Mouse (Mus musculus) midbrain, embryonic 11.5 days (tissue): Measurements from ENCODE around the gene Nradd. TPM values are rescaled to one million over a fixed set of nuclear protein-coding genes. Genes with fewer than 3 reads are reported as not detected.

Experiments used
- ATAC-seq: fragments of 200-750 bp; cut with Nextera tagmentation; 2 replicates; pipeline ENCODE4 v1.8.0; 2017; ENCODE audit warnings: moderate TSS enrichment, moderate library complexity; ENCODE audit not compliant: low FRiP score
- DNase-seq: peaks from one replicate; pipeline ENCODE4 v3.0.0; 2015; ENCODE audit warnings: low spot score; ENCODE audit errors: missing footprints
- H3K27ac ChIP-seq: fragments of 300-500 bp; sonication (generic); 2 replicates; pipeline ENCODE4 v1.5.1; 2014; ENCODE audit warnings: low read depth, low read length
- H3K27me3 ChIP-seq: fragments of 300-500 bp; sonication (generic); 2 replicates; pipeline ENCODE4 v1.6.1; 2014; ENCODE audit warnings: mild to moderate bottlenecking, low read length, moderate library complexity, mixed read lengths; ENCODE audit not compliant: control insufficient read depth, insufficient read depth
- H3K36me3 ChIP-seq: fragments of 300-500 bp; sonication (generic); 2 replicates; pipeline ENCODE4 v1.6.1; 2014; ENCODE audit warnings: mild to moderate bottlenecking, low read length, moderate library complexity, mixed read lengths; ENCODE audit not compliant: control insufficient read depth, insufficient read depth
- H3K4me1 ChIP-seq: fragments of 300-500 bp; sonication (generic); 2 replicates; pipeline ENCODE4 v1.6.1; 2014; ENCODE audit warnings: low read length; ENCODE audit not compliant: control insufficient read depth, insufficient read depth
- H3K4me2 ChIP-seq: fragments of 300-500 bp; sonication (generic); 2 replicates; pipeline ENCODE4 v1.6.1; 2014; ENCODE audit warnings: mild to moderate bottlenecking, moderate library complexity
- H3K4me3 ChIP-seq: fragments of 300-500 bp; sonication (generic); 2 replicates; pipeline ENCODE4 v1.5.1; 2014; ENCODE audit warnings: low read depth, low read length
- H3K9ac ChIP-seq: fragments of 300-500 bp; sonication (generic); 2 replicates; pipeline ENCODE4 v1.6.1; 2014; ENCODE audit warnings: low read length
- H3K9me3 ChIP-seq: fragments of 300-500 bp; sonication (generic); 2 replicates; pipeline ENCODE4 v1.6.1; 2016; ENCODE audit warnings: low read length; ENCODE audit not compliant: control insufficient read depth
- WGBS: fragments of 180-500 bp; shearing (Covaris S2); extraction: QIAGEN DNeasy Blood & Tissue Kit; methylation state at CpG from one replicate; pipeline ENCODE4 v1.1.7; 2014; 5-methylcytosine and 5-hydroxymethylcytosine counted together
- polyA plus RNA-seq: library from polyadenylated mRNA; unstranded; fragments of >200 nt; fragmentation: Nextera tagmentation; extraction: Ambion mirVana; gene quantifications from 2 replicates; pipeline ENCODE4 v1.2.1, GENCODE M21; 2014

Nradd gene
- 20.7 and 22.8 TPM in 2 replicates for polyA plus RNA-seq

- Histone ChIP-seq H3K4me3 (peak within 1 kb of the TSS; percentile 54), H3K27ac (peak within 1 kb of the TSS; percentile 75), H3K9ac (peak within 1 kb of the TSS; percentile 73), H3K9me3 (no peaks in the 10 kb centered on the region), H3K27me3 (no peaks in the 10 kb centered on the region), H3K4me2 (peak within 1 kb of the TSS; percentile 98), H3K4me1 (peaks cover 13% of the 10 kb centered on the region), H3K36me3 (0 out of 2 replicates have a peak, but pooled peaks cover 3% of the 10 kb centered on the region)
- peak; percentile 95 for ATAC-seq
- DNase-seq: peak; percentile 97
- under 1% methylated on average over 41 of the region's 41 CpGs for WGBS
These were observed at the start of gene Nradd for GRCm38 (mm10) chr9:110624361-110625166. Nradd (minus strand) TSS chr9:110624452.

DNA sequence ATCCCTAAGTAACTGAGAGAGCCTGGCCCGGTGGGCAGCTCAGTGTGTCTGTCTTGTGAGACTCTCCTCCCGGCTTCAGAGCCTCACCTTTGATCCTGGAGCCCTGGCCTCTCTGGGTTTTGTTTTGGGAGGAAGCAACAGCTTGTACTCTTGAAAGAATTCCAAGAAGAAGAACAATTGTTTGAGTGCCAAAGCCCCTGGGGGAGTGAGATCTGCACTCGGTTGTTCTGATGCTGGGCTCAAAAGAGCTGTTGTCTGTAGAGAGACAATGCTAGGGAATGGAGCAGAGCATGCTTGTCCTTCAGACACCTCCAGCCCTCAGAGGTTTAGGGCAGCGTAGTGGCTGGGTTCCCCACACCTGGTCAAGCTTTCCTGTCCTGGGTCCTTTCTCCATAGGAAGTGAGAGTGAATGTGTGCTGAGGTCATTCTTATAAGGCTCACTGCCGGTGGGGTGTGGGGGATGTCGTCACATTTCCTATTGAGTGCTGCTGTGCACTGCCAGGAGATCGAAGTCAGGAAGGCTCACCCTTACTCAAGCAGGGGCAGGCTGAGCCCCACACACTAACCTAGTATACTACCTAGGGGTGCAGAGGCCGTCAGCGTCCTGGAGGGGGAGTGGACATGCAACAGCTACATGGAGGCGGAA, 49.0 kb upstream of the Nradd start:
- no peaks in the 10 kb centered on the region for H3K27me3 ChIP-seq
- no peak overlapping the region for H3K27ac ChIP-seq
- 61% methylated on average over 10 of the region's 10 CpGs for WGBS
- no peak overlapping the region for H3K4me2 ChIP-seq
- DNase-seq (no peak), ATAC-seq (0 out of 2 replicates have a peak, but pooled peaks have one; percentile 4)
- H3K9ac ChIP-seq: no peak overlapping the region
- no peaks in the 10 kb centered on the region for H3K36me3 ChIP-seq
- H3K4me1 ChIP-seq: no peaks in the 10 kb centered on the region; the same call in 1 of the 2 replicates
- H3K4me3 ChIP-seq: no peak overlapping the region
- H3K9me3 ChIP-seq: no peaks in the 10 kb centered on the region

DNA sequence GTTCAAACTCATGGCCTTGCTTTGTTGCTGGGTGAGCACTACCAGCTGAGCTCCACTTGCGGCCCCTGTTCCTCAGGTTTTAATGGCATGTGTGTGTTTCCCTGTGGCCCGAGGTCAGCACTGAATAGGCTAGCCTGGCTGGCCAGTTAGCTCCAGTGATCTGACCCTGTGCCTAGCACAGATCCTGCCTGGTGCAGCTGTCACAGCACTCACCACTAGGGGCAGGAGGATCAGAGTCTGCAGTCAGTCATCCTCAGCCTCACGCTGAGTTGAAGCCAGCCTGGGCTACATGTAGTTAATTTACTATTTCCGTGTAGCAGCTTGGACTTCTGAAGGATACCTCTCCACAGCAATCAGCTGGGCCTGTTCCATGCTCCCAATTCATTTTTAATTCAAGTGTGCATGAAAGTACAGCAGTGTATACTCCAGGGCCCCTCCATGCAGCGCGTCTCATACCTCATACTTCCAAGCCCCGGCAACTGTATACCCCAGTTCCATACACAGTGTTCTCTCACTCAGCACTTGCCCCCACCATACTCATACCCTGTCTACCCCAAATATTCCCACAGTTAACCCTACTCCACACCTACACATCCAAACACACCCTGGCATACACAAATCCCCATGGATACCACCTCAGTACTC, 48.3 kb upstream of the Nradd start:
- H3K27me3 ChIP-seq: no peaks in the 10 kb centered on the region
- H3K4me1 ChIP-seq: no peaks in the 10 kb centered on the region; the same call in 1 of the 2 replicates
- no peak overlapping the region for H3K27ac ChIP-seq
- H3K36me3 ChIP-seq: no peaks in the 10 kb centered on the region
- DNase-seq (no peak), ATAC-seq (peak; percentile 58; the same call in 1 of the 2 replicates)
- H3K4me3 ChIP-seq: no peak overlapping the region
- WGBS: 65% methylated on average over 7 of the region's 7 CpGs
- no peak overlapping the region for H3K9ac ChIP-seq
- H3K9me3 ChIP-seq: no peaks in the 10 kb centered on the region
- H3K4me2 ChIP-seq: no peak overlapping the region

GRCm38 (mm10) chr9:110669785-110670184, 45.5 kb upstream of the Nradd start:
- Histone ChIP-seq H3K4me2 (no peak overlapping the region), H3K9me3 (no peaks in the 10 kb centered on the region), H3K4me1 (peaks cover 10% of the 10 kb centered on the region), H3K9ac (no peak overlapping the region), H3K27ac (no peak overlapping the region), H3K36me3 (no peaks in the 10 kb centered on the region), H3K4me3 (no peak overlapping the region), H3K27me3 (no peaks in the 10 kb centered on the region)
- no peak for DNase-seq
- ATAC-seq: no peak
- WGBS: 97% methylated on average over 5 of the region's 5 CpGs

DNA sequence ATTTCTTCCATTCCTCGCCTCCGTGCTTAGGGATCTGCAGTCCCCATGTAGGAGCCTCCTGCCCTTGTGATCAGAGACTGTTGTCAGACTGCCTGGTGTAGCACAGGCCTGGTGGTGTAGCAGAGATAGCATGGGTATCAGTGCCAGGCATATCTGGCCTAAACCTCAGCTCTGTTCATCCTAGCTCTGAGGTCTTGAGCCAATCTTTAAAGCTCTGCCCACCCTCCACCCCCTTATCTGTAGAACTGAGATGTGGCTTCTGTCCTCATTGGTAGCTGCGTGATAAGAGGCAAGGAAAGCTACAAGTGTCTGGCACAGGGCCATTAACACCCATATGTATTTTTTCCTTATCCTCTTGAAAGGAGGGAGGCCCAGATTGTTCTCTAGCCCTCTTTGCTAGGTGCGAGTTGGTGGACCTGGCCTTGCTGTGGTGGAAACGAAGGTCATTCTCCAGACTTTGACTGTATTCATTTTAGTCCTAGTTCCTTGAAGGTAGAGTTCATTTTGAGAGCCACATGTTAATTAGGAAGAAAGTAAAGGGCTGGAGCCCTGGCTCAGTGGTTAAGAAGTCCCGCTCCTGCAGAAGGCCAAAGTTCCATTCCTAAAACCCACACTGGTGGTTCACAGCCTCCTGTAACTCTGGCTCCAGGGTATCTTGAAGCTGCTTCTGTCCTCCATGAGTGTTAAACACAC, 44.5 kb upstream of the Nradd start:
- H3K27me3 ChIP-seq: no peaks in the 10 kb centered on the region
- H3K4me3 ChIP-seq: no peak overlapping the region
- H3K27ac ChIP-seq: no peak overlapping the region
- no peak for ATAC-seq
- H3K36me3 ChIP-seq: no peaks in the 10 kb centered on the region
- 94% methylated on average over 6 of the region's 6 CpGs for WGBS
- no peak overlapping the region for H3K4me2 ChIP-seq
- H3K9me3 ChIP-seq: no peaks in the 10 kb centered on the region
- DNase-seq: peak; percentile 39
- no peak overlapping the region for H3K9ac ChIP-seq
- H3K4me1 ChIP-seq: peaks cover 10% of the 10 kb centered on the region

DNA sequence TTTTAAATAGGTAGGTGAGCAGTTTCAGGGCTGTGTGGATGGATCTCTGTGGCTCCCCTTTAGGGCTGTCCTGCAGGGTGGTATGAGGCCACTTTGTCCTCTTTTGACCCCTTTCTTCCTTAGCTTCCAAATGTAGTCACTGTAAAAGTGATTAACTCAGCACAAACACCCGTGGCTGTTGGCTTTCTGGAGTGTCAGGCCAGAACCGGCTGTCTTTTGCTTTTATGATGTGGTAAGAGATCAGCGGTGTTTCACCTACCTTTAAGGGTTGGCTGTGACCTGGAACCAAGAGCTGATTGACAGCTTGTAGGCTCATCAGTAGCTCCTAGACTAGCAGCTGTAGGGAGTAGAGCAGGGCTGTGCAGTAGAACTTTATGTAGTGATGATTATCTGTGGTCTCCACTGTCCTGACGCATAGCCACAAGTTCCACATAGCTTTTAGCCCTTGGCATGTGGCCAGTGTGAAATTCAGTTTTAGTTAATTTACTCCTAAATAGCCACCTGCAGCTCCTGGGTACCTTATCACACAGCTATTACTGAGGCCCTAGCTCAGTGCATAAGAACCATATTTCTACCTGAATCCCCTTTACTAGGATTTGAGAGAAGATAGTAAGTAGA, 43.1 kb upstream of the Nradd start:
- Histone ChIP-seq H3K36me3 (no peaks in the 10 kb centered on the region), H3K9ac (no peak overlapping the region), H3K27ac (no peak overlapping the region), H3K27me3 (no peaks in the 10 kb centered on the region), H3K4me2 (no peak overlapping the region), H3K4me1 (peaks cover 10% of the 10 kb centered on the region), H3K9me3 (no peaks in the 10 kb centered on the region), H3K4me3 (no peak overlapping the region)
- ATAC-seq (no peak), DNase-seq (peak; percentile 65)
- WGBS: 84% methylated on average over 4 of the region's 4 CpGs

- no peak overlapping the region for H3K9ac ChIP-seq
- DNase-seq (peak; percentile 78), ATAC-seq (no peak)
- WGBS: 37% methylated on average over 8 of the region's 8 CpGs
- no peak overlapping the region for H3K27ac ChIP-seq
- H3K4me1 ChIP-seq: peaks cover 10% of the 10 kb centered on the region
- H3K27me3 ChIP-seq: no peaks in the 10 kb centered on the region
- no peaks in the 10 kb centered on the region for H3K36me3 ChIP-seq
- H3K4me2 ChIP-seq: no peak overlapping the region
- H3K9me3 ChIP-seq: no peaks in the 10 kb centered on the region
- no peak overlapping the region for H3K4me3 ChIP-seq
These were observed 42.1 kb upstream of the Nradd start for GRCm38 (mm10) chr9:110666374-110666773.

- Histone ChIP-seq H3K27me3 (no peaks in the 10 kb centered on the region), H3K4me3 (no peak overlapping the region), H3K36me3 (no peaks in the 10 kb centered on the region), H3K27ac (no peak overlapping the region), H3K9me3 (no peaks in the 10 kb centered on the region), H3K9ac (no peak overlapping the region), H3K4me1 (peaks cover 10% of the 10 kb centered on the region), H3K4me2 (no peak overlapping the region)
- ATAC-seq: no peak
- WGBS: 30% methylated on average over 4 of the region's 4 CpGs
- peak; percentile 78 for DNase-seq
These were observed 41.7 kb upstream of the Nradd start for GRCm38 (mm10) chr9:110665912-110666311.
